Mouse (Mus musculus): ENCODE data around the gene Noc2l.

Gene Noc2l

GRCm38 (mm10) chr4:156217022-156217669 is 18.7 kb upstream of the Noc2l start:
- DNase-seq, result no peak

- DNase-seq, result no peak
Observed at GRCm38 (mm10) chr4:156217838-156218237, 18.0 kb upstream of the Noc2l start.

- DNase-seq, result no peak
Observed at GRCm38 (mm10) chr4:156219936-156220335, 15.9 kb upstream of the Noc2l start.

- DNase-seq, result no peak
Observed at GRCm38 (mm10) chr4:156224276-156224675, 11.5 kb upstream of the Noc2l start.

- DNase-seq, result no peak
Observed at GRCm38 (mm10) chr4:156227752-156228392, 7.9 kb upstream of the Noc2l start.

GRCm38 (mm10) chr4:156228393-156229024 is 7.3 kb upstream of the Noc2l start:
- DNase-seq, result no peak

GRCm38 (mm10) chr4:156234021-156234501 is 1.7 kb upstream of the Noc2l start:
- DNase-seq, result no peak

GRCm38 (mm10) chr4:156234701-156235213 is 1.1 kb upstream of the Noc2l start, which contains the start of gene Plekhn1:
Gene Plekhn1, minus strand, starts transcription at chr4:156234857.
- DNase-seq, result peak; percentile 83

- DNase-seq, result no peak
Observed at GRCm38 (mm10) chr4:156235360-156235770, 445 bp upstream of the Noc2l start.

GRCm38 (mm10) chr4:156236651-156237447 is 1.0 kb downstream of the Noc2l start:
- no peak for DNase-seq

GRCm38 (mm10) chr4:156249567-156249966 is 13.8 kb downstream of the Noc2l start:
- DNase-seq, result no peak

- no peak for DNase-seq
Observed at GRCm38 (mm10) chr4:156251081-156251480, 15.3 kb downstream of the Noc2l start.

- DNase-seq, result no peak
Observed at GRCm38 (mm10) chr4:156252140-156252539, 16.3 kb downstream of the Noc2l start.

GRCm38 (mm10) chr4:156252619-156253018 is 16.8 kb downstream of the Noc2l start:
- no peak for DNase-seq

- no peak for DNase-seq
Observed at GRCm38 (mm10) chr4:156253043-156253442, 17.2 kb downstream of the Noc2l start.

- DNase-seq, result no peak
Observed at GRCm38 (mm10) chr4:156254361-156255077, 18.7 kb downstream of the Noc2l start.

GRCm38 (mm10) chr4:156255078-156255839 is 19.4 kb downstream of the Noc2l start, which contains the start of gene Samd11:
Gene Samd11, minus strand, starts transcription at chr4:156255657.
- DNase-seq, result no peak

Data from right cerebral cortex, postnatal 25 days (tissue).